Mouse (Mus musculus) megakaryocyte, embryonic 14.5 days (primary cell): ENCODE results near the gene Anks1b.

ENCODE experiments used
- FLI1 ChIP-seq: IDR thresholded peaks from 2 replicates; pipeline ENCODE4 v1.6.1; 2012; ENCODE audit warnings: low read length, inconsistent platforms, mixed read lengths
- GATA1 ChIP-seq: IDR thresholded peaks from 3 replicates; pipeline ENCODE4 v1.6.1; 2012; ENCODE audit warnings: mixed read lengths, low read length, inconsistent platforms, borderline replicate concordance

- TF ChIP-seq GATA1 (no peak), FLI1 (no peak)
Measured at GRCm38 (mm10) chr10:90464906-90465305, 591.6 kb downstream of the Anks1b start.
